Mouse (Mus musculus) MEL (cell line): ENCODE data around the gene Akap17b.

ENCODE experiments used
- EP300 ChIP-seq, 2 experiments: IDR thresholded peaks; 2 replicates each; pipeline ENCODE4 v1.6.1; 2011; ENCODE audit warnings: improper control_type of control experiment in 2 of 2, low read length in 2 of 2, low read depth in 1 of 2, mild to moderate bottlenecking in 1 of 2
- ZNF384 ChIP-seq: IDR thresholded peaks from 2 replicates; pipeline ENCODE4 v1.6.1; 2012; ENCODE audit warnings: low read depth, mild to moderate bottlenecking, inconsistent platforms, low read length, improper control_type of control experiment

DNA sequence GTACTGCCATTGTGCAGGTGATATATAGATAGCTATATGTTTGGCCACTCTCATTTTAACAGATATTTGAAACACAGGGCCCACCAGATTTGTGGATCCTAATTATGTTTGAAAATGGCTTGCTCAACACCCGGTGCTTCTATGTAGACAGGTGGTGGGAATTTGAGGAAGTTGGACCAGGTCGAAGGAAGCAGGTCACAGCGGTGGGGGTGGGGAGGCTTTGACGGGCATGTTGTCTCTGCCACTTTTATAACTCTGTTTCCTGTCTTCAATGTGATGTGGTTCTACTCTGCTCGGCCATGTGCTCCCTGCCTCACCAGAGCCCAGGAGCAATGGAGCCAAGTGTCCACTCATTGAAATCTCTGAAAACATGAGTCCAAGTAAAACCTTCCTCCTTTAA, 46.2 kb upstream of the Akap17b start:
- no peak for TF ChIP-seq EP300 (IDR thresholded peaks at IDR 0.05; ENCODE audit: low read depth in 1 of 2, low read length in 2 of 2)
- no peak for TF ChIP-seq ZNF384
